Comparison of ENCODE assay signal across 11 mouse cellular contexts in the genomic region with DNA sequence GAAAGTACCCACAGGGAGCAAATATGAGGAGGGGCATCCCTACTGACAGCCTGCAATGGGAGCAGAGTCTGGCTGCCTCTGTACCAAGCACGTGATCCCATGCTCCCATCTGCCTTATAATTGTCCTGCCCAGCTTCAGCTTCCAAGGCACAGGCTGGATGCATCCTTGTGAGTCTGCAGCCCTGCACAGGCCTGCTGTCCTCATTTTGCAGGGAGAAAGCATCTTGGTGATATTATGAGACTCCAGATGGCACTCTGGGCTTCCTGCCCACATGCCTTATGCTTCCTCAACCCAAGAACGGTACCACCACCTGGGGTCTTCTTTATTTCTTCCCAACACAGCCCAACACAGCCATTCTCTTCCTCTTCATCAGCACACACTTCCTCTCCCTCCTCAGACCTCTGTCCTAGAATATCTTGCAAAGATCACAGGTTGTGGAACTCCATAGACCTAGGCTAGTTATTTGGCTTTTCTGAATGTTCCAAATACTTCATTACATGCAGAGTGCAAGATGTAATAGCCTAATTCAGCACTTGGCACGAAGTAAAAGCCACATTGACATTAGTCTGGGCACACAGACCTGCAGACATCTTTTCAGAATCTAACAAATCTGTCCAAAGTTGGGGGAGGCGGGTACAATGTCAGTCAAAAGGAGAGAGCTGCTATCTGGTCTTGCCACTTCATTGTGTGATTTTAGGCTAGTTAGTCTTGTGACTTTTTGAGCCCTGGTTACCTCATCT.
DNase-seq lines count a peak whose midpoint lies in the region; TF ChIP-seq lines count a peak whose summit lies in the region.
"Had no signal": no experiment of that assay in that cellular context is flagged by ENCODE, and none has a peak within 500 bp of the region (broad histone marks: within the 10 kb centered on the region; RNA-seq: fewer than 3 reads in every experiment).

No protein-coding gene starts in this region.

- no peak overlapping the region for H3K4me3 ChIP-seq in testis, adult 2 months (ENCODE audit: control insufficient read depth, low read depth, low read length)
- no peak overlapping the region for H3K4me3 ChIP-seq in kidney, adult 2 months (ENCODE audit: insufficient read depth, low read depth, low read length)
- H3K4me3 ChIP-seq: limb, embryonic 12.5 days had no signal

- H3K27me3 ChIP-seq in testis, adult 2 months (ENCODE audit: control insufficient read depth, insufficient read depth, low read length), result no peaks in the 10 kb centered on the region
- no peaks in the 10 kb centered on the region for H3K27me3 ChIP-seq in kidney, adult 2 months (replicated peaks; ENCODE audit: control insufficient read depth, insufficient read depth, low read length)
- H3K27me3 ChIP-seq: limb, embryonic 12.5 days had no signal

- no peak for TF ChIP-seq POLR2A in testis, adult 2 months (IDR thresholded peaks at IDR 0.05; ENCODE audit: control insufficient read depth, low read depth, low read length)
- no peak for TF ChIP-seq POLR2A in kidney, adult 2 months (IDR thresholded peaks at IDR 0.05; ENCODE audit: low read depth, low read length)

- WGBS in kidney, adult 2 months, result 65% methylated on average over 4 of the region's 4 CpGs

- H3K4me1 ChIP-seq in testis, adult 2 months (ENCODE audit: control insufficient read depth, insufficient read depth, low read length), result no peaks in the 10 kb centered on the region
- H3K4me1 ChIP-seq in kidney, adult 2 months (ENCODE audit: control insufficient read depth, insufficient read depth, low read length), result no peaks in the 10 kb centered on the region
- H3K4me1 ChIP-seq: limb, embryonic 12.5 days had no signal

- H3K36me3 ChIP-seq in testis, adult 2 months (ENCODE audit: control insufficient read depth, insufficient read depth, low read length), result no peaks in the 10 kb centered on the region
- no peaks in the 10 kb centered on the region for H3K36me3 ChIP-seq in kidney, adult 2 months (ENCODE audit: control insufficient read depth, insufficient read depth, low read length)
- H3K36me3 ChIP-seq: limb, embryonic 12.5 days had no signal

- intact Hi-C loops in left cerebral cortex, postnatal 14 days (cut with DNase I), result no loop called here

- no peak for DNase-seq in testis, postnatal 14 days (ENCODE audit: low spot score)
- DNase-seq in frontal cortex, postnatal 25 days (ENCODE audit: low spot score in 2 of 2), result peak; percentile 58 to 61
- DNase-seq in left cerebral cortex, postnatal 14 days (ENCODE audit: low spot score in 2 of 2), result peak; percentile 88 to 91
- DNase-seq in adrenal gland, postnatal 10 days, result no peak
- no peak for DNase-seq in gastrocnemius, postnatal 10 days
- no peak for DNase-seq in kidney, adult 2 months
- DNase-seq in thymus, postnatal 0 days (ENCODE audit: low spot score), result no peak
- DNase-seq: gastrocnemius, postnatal 36 days; thymus, postnatal 14 days had no signal

- 0 out of 2 replicates have a peak overlapping the region, but pooled peaks have one; percentile 32 for H3K27ac ChIP-seq in testis, adult 2 months (ENCODE audit: control insufficient read depth, insufficient read depth, low read depth, low read length)
- H3K27ac ChIP-seq in kidney, adult 2 months (ENCODE audit: insufficient read depth, low read depth, low read length), result no peak overlapping the region
- H3K27ac ChIP-seq: limb, embryonic 12.5 days had no signal

- no peak for TF ChIP-seq CTCF in testis, adult 2 months (IDR thresholded peaks at IDR 0.05; ENCODE audit: control insufficient read depth, insufficient read depth, insufficient replicate concordance, low read depth, low read length)
- TF ChIP-seq CTCF in kidney, adult 2 months (conservative IDR thresholded peaks at IDR 0.05; ENCODE audit: insufficient read depth, insufficient read length, low read depth, low read length), result no peak

Comparison
In these comparisons a context has a peak if more than half of its experiments do, and no peak if none do; other contexts are left out.
1. DNase-seq: peak in frontal cortex, postnatal 25 days (2 of 2) and left cerebral cortex, postnatal 14 days (2 of 2); none in testis, postnatal 14 days (single experiment), adrenal gland, postnatal 10 days (single experiment), gastrocnemius, postnatal 10 days (single experiment), kidney, adult 2 months (single experiment) and thymus, postnatal 0 days (single experiment).